Mouse (Mus musculus): Measurements from ENCODE around the gene Ilf3.

DNA sequence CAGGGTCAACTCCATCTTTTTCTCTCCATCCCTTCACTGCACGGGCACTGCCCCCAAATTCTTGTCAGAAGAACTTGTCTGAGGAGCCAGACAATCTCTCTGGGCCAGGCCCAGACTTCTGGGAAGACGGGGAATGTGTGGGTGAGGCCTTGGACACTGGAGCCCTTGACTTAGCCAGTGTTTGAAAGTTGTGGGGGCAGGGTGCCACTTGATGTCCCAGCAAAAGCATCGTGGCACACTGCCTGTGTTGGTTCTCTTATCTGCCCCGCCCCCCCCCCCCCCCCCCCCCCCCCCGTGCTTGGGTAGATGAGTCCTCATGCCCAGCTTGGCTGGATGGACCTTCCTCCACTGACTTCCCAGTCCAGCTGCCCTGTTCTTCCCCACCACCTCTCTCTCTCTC, 38.6 kb upstream of the Ilf3 start:
- TF ChIP-seq CTCF (IDR thresholded peaks at IDR 0.05; ENCODE audit: borderline replicate concordance, insufficient read depth, low read depth, low read length) (no peak), POLR2A (IDR thresholded peaks at IDR 0.05; ENCODE audit: borderline replicate concordance, insufficient read depth, low read length) (no peak)
